Mouse (Mus musculus): ENCODE data around the gene Gm5414.

Gm5414 gene

GRCm38 (mm10) chr15:101627884-101628283 lies at the start of gene Gm5414:
Gm5414 (minus strand) TSS chr15:101628188.
- DNase-seq (ENCODE audit: low spot score) = no peak

GRCm38 (mm10) chr15:101675978-101676377 lies 48.0 kb upstream of the Gm5414 start:
- DNase-seq (ENCODE audit: low spot score) = no peak

GRCm38 (mm10) chr15:101652736-101653265 lies 24.8 kb upstream of the Gm5414 start:
- no peak for DNase-seq (ENCODE audit: low spot score)

- DNase-seq (ENCODE audit: low spot score) = no peak
Observed at GRCm38 (mm10) chr15:101647280-101647679, 19.3 kb upstream of the Gm5414 start, which contains the start of gene Gm5478. Gm5478 (minus strand) TSS chr15:101647380.

GRCm38 (mm10) chr15:101599123-101599522 lies 28.9 kb downstream of the Gm5414 start:
- DNase-seq (ENCODE audit: low spot score) = no peak

DNA sequence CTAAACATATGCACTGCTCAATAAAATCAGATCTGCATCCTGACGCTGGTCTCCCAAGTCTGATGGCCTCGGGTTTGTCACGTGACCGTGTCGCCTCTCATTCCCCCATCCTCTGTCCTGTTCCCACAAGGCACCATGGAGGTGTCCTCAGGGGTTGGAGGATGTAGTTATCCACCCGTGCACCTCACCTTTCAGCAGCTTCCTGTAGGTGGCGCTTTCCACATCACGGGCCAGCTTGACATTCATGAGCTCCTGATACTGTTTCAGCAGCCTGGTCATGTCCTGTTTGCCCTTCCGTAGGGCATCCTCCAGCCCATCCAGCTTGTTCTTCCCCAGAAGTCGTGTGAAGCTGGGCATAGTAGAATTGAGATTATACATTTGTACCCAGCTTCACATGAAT lies 39.8 kb downstream of the Gm5414 start:
- DNase-seq (ENCODE audit: low spot score) = no peak

GRCm38 (mm10) chr15:101584456-101584855 lies 43.5 kb downstream of the Gm5414 start:
- DNase-seq (ENCODE audit: low spot score) = no peak

DNA sequence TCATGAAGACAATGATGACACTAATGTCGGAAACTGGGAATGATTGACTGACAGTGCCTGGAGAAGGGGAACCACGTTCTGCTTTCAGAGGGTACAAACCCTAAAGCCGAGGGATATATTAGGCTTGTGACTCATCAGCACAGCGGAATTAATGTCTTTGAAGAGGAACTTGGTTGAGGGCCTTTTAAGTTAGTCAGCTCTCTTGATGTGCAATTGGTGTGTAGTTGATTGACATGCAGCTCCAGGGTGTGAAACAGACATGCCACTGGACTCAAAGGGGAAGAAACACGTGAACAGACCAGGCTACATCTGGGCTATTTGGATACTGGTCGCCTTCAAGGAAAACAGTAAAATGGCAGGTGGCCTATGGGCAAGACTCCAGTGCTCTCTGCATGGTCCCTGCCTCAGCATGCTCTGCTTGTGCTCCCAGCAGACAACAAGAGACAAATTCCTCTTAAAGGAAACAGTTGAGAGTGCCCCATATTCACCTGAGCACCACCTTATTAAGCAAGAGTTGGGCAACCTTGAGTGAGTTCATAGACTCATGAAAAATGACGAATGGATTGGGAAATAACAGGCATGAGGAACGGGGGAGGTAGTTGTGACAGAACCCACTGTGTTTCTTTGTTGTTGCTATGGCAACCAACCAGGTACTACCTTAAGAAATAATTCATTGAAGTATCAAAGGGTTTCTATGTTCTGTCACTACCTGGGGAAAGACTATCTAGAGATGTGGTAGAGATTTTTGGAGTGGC lies 44.6 kb downstream of the Gm5414 start:
- no peak for DNase-seq (ENCODE audit: low spot score)

DNA sequence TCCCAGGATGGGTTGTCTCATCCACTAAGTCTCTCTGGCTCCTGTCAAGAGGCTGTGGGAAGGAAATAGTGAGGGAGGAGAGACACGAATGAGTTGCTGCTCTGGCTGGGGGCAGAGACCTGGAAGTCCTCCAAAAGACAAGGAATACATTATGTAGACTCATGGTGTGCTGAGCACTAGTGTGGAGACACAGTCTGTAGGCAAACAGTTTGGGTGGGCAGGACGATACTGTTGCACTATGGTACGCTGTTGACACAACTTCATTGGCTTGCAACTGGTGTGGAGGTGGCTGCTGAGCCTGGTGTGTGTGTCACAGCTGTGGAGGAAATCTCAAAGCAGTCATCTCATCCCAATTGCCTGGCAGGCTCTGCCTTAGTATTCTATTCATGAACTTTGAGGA lies 46.3 kb downstream of the Gm5414 start:
- no peak for DNase-seq (ENCODE audit: low spot score)

DNA sequence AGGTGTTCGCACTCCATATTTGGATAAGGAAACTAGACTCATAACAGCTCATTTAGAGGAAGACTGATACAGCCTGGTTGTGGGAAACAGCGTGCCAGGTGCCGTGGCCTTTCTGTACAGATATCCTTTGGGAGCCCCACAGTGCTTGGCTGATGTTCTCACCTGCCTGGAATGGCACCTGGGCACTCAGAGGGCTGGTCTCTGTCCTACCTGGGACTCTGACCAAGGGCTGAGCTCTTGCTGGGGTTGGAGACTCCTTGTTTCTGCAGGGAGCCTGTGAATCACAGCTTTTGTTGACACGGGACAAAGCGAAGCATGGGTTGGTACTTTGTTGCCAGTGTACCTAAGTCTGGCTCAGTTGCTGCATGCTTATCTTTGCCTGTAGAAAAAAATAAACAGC lies 52.5 kb downstream of the Gm5414 start:
- no peak for DNase-seq (ENCODE audit: low spot score)
